Mouse (Mus musculus) testis, adult 2 months (tissue): ENCODE data around the gene Nudt13.

Experiments
- CTCF ChIP-seq: fragments of 200-500 bp; IDR thresholded peaks from 2 replicates; pipeline ENCODE4 v1.5.1; 2012; ENCODE audit warnings: low read depth, mild to moderate bottlenecking, inconsistent platforms, low read length, moderate library complexity; ENCODE audit not compliant: control insufficient read depth, insufficient read depth, insufficient replicate concordance
- POLR2A ChIP-seq: fragments of 200-500 bp; IDR thresholded peaks from 2 replicates; pipeline ENCODE4 v1.6.1; 2012; ENCODE audit warnings: low read depth, mild to moderate bottlenecking, inconsistent platforms, low read length, moderate library complexity; ENCODE audit not compliant: control insufficient read depth

GRCm38 (mm10) chr14:20246811-20247266 lies 47.7 kb upstream of the Nudt13 start:
- TF ChIP-seq CTCF (no peak), POLR2A (no peak)
